Mouse (Mus musculus) B cell, adult (primary cell): ENCODE measurements around the gene Tmem87b. TPM values are rescaled to one million over a fixed set of nuclear protein-coding genes. Genes with fewer than 3 reads are reported as not detected.

Experiments
- total RNA-seq: library from RNA; stranded (reverse); gene quantifications from 4 replicates; pipeline ENCODE4 v1.2.4, GENCODE M21; 2023; ENCODE audit not compliant: inconsistent age

Gene Tmem87b
- 32.3 to 45.5 TPM (median 37.0 TPM) in 4 replicates for total RNA-seq

GRCm38 (mm10) chr2:128817786-128818681 is at the start of gene Tmem87b:
Tmem87b (plus strand) TSS chr2:128818118.

GRCm38 (mm10) chr2:128862636-128863035 is 44.7 kb downstream of the Tmem87b start, which contains the start of gene Fbln7:
Fbln7 (plus strand) TSS chr2:128862981.

Other genes starting within 250 kb of the Tmem87b start
- not detected in 4 replicates for gene Spdye4c, start 226.9 kb upstream of the Tmem87b start, total RNA-seq
- 118 to 134 TPM (median 126 TPM) in 4 replicates for gene Anapc1, start 130.7 kb upstream of the Tmem87b start, total RNA-seq
- 0.60 to 1.3 TPM (median 1.2 TPM) in 4 replicates for gene Mertk, start 119.2 kb upstream of the Tmem87b start, total RNA-seq
- not detected in 4 replicates for gene Fbln7, start 44.9 kb downstream of the Tmem87b start, total RNA-seq
- gene Zc3h8, start 126.0 kb downstream of the Tmem87b start, total RNA-seq = 4.3 to 7.2 TPM (median 5.5 TPM) in 4 replicates
- gene Zc3h6, start 149.3 kb downstream of the Tmem87b start, total RNA-seq = 9.8 to 10.4 TPM (median 10.1 TPM) in 4 replicates
- gene Gm10762, start 149.6 kb downstream of the Tmem87b start, total RNA-seq = 2.9 to 5.1 TPM (median 3.8 TPM) in 4 replicates
- gene Vinac1, start 230.1 kb downstream of the Tmem87b start, total RNA-seq = 0.16 to 0.19 TPM in 2 of 4 replicates, not detected in the others
- gene Ttl, start 247.8 kb downstream of the Tmem87b start, total RNA-seq = 3.9 to 6.2 TPM (median 4.6 TPM) in 4 replicates